Mouse (Mus musculus) left cerebral cortex, postnatal 14 days (tissue): ENCODE data around the gene Trpc7. TPM values are rescaled to one million over a fixed set of nuclear protein-coding genes. Genes with fewer than 3 reads are reported as not detected.

ENCODE experiments used
- DNase-seq, 2 experiments: peaks; one replicate each; pipeline ENCODE4 v3.0.0; 2021 to 2022; ENCODE audit warnings: low spot score in 2 of 2, mixed read lengths in 1 of 2
- intact Hi-C: fragments of 180-260 bp; cut with DNase I; formaldehyde crosslinking; loops from one replicate; pipeline ENCODE4 v1.15.1; 2025
- total RNA-seq, 2 experiments: library from RNA; stranded (reverse); gene quantifications; 2 replicates each; pipeline ENCODE4 v1.2.3; 2021

The Trpc7 gene
- total RNA-seq, 2 experiments from 2014 or later, result 2.1 to 2.8 TPM

DNA sequence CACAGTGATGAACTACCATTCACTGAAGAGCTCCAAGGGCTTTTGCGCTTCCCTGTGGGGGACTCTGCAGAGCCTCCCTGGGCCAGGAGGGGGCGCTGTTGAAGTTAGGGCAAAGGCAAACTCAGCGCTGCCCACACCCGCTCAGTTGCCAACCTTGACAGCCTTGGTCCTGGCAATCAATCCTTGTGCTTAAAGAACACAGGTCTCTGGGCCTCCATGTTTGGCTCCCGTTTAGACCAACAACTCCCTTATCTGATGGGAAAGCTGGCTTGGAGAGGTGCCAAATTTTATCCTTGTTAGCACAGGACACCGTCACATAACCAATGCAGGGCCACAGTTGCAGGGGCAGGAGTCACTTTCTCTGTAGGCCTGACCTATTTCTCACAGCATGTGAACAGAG, 139.9 kb downstream of the Trpc7 start:
- DNase-seq, result no peak
- intact Hi-C loops, result loop anchor here (10.0 kb wide), 1 partner anchor 281 kb away; no protein-coding TSS in a partner anchor

DNA sequence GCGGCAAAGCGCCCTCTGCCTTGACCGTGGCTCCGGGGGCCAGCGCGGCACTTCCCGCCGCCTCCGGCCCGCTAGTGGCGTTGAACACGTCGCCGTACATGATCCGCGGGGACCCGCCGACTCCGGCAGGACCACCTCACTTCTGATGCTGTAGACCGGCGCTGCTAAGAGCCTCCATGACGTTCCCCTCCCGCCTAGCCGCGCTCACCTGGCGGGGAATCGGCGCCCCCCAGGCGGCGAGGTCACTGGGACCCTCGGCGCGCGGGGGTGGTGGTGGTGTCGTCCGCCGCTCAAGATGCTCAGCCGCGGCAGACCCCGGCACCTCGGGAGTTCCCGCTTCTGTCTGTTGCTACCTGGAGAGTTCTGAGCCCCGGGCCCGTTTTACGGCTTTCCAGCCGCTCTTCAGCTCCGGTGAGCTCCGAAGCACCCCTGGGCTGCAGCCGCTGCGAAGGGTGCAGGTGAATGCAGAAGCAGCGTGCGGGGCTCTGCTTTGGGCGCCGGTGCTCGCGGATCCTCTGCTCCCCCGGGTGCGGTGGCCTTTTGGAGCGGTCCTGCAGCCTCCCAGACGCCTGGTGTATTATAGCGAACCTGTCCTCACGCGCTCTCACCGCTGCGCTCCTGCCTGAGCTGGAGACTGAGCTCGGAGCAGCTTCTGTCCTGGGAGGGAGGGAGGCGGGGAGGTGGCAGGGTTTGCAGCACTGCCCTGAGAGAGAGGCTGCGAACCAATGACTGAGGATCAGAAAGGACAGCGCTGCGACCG, 142.4 kb downstream of the Trpc7 start, which contains the start of gene Gm45623:
Gm45623 (minus strand) TSS at position 636 of the 760 bp plus-strand sequence.
- no peak for DNase-seq
- intact Hi-C loops, result loop anchor here (10.0 kb wide), 1 partner anchor 279 kb away; no protein-coding TSS in a partner anchor

DNA sequence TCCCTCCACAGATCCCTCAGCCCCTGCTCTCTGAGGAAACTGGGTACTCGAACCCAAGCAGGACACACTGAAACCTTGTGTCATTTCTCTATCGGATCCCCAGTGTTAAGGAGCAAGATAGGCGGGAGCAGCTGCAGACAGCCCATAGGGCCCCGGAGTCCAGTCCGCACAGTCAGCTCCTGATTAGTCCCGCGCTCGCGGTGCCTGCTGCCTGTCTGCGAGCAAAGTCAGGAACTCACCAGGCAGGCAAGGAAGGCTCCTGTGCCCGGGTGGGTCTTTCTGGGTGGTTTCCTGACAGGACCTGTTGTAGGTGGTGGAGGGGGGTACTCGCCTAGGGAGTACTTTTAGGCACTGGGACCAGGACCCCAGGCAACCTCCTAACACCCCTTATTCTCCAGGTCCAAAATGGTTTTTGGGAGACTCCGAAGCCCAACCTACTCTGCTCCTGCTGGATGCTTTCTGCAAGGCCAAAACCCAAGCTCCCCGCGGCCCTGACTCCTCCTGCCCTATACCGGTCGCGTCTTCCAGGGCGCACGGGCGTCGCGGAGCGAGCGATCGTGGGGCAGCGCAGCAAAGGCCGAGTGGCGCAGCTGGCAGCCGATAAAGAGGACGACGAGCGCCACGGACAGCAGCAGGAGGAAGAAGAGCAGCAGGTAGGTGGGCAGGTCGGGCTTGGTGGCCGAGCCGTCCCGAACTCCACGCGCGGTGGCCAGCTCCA, 143.2 kb downstream of the Trpc7 start:
- intact Hi-C loops, result loop anchor here (10.0 kb wide), 1 partner anchor 278 kb away; no protein-coding TSS in a partner anchor

DNA sequence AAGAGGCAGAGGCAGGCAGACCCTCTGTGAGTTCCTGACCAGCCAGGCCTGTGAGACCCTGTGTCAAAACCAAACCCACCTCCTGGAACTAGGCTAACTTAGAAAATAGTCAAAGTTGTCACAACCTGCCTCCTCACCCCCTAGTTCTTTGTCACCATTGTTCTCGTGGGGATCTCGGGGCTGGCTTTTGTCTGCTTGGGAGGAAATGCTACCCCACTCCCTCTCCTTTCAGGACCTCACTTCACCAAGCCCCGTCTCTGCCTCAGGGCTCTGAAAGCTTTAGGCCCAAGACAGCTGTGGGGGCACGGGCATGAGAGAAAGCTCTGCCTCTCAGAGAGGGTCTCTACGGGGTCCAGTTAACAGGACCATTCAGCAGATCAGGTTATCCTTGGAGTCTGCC, 144.0 kb downstream of the Trpc7 start:
- intact Hi-C loops, result loop anchor here (10.0 kb wide), 1 partner anchor 277 kb away; no protein-coding TSS in a partner anchor
- no peak for DNase-seq

More for the DNA sequence above, 143.2 kb downstream of the Trpc7 start:
- DNase-seq, result no peak

DNA sequence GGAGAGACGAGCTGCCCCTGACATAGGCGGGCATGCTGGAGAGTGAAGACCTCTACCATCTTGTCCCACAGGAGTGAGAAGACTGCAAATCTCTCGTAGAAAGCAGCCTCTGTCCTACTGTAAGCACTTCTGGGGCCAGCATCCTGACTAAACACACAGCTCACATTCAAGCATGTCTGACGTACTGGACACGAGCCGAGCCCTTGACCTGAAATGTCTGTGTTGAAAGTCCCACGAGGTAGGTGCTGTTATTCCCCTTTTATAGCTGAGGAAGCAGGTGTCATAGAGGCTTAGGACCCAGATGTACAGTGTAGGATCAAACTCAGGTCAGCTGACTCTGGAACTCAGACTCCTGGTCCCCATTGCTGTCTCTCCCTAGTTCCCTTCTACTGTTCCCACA, 146.4 kb downstream of the Trpc7 start:
- intact Hi-C loops, result no loop called here
- DNase-seq, result no peak

DNA sequence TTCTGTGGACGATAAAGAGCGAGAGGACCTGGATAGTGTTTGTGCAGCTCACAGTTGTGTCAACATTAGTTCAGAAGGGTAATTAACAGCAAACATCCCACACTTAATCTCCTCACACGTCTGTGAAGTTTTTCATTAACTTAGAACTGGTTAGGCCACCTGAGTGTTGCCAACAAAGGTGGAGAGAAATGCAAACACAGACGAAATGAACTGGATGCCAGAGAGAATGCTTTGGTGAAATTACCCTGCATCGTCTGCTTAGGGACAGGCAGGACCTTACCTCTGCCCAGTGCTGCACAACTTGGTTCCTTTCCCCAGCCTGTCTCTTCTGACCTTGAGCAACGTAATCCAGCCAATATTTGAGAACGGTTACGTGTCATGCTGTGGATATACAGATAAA, 148.2 kb downstream of the Trpc7 start:
- DNase-seq, result no peak
- intact Hi-C loops, result no loop called here

DNA sequence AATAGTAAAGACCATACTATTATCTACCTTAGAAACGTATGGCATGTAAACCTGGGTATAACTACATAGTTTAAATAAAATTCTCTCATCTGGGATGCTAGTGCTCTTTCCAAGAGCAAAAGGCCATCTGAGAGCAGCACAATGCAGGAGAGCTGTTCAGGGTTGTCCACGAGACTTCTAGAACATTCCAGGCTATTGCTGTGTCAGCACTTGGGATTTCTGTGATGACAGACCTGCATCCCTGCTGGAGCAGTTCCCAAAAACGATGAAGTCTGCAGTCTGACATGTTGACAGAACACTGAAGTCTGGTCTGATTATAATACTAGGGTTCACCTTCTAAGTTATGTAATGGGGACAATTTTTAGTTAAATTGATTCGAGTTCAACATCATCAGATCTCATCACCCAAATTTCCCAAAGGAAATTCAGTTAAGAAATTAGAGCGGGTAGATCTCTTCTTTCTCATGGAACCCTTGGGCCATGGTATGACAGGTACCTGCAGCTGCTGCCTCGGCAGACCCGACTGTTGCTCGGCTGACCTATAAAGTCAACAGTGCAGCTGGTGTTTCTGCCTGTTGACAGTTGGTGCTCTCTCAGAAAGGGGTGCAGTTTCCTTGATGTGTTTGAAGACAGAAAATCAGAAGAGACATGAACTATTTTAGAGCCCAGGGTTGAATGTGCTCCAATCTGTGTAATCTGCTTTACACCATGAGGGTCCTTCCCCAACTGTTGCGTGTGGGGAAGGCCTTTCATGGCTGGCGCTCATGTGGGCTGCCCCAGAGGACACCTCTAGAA, 148.9 kb downstream of the Trpc7 start:
- intact Hi-C loops, result no loop called here
- DNase-seq, result no peak

DNA sequence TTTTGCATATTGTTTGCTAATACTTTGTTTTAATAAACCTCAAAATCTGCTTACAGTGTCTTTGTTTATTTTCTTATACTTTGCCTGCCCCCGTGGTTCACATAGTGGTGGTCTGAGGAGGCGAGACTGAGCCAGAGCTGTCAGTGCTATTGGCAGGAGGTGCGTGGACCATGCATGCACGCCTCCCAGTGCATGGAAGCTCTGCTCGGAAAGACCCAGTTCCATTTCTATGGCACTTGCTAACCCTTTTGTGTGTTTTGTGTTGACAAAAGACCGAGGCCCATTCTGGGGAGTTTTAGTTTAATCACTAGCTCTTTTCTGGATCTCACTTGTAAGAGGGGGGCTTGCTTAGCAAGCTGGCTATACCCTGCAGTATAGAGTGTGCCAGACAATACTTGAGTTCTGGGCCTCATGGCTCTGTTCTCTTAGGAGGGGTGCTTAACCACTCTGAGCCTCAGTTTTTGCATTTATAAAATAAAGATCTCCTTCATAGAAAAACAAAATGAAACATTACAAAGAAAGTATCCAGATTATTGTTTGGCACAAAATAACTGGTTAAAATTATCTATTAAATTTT, 153.4 kb downstream of the Trpc7 start:
- intact Hi-C loops, result no loop called here
- DNase-seq, result no peak

DNA sequence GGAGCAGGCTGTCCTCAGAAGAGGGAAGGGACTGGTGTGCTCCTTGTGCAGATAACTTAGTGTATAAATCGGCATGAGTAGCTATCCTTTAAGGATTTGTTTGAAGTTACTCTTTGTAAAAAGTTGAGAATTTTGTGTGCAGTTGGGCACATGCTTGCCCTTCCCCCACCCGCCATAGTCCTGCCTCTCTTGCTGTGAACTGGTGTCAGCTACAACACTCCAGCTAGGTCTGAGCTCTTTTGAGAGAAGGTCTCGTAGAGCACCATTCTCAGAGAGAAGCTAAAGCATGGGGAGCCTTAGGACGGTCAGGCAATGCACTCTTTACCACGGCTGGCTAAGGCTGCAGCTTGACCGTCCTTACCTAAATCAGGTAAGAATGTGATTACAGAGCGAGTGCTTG, 154.1 kb downstream of the Trpc7 start:
- intact Hi-C loops, result no loop called here
- DNase-seq, result no peak

DNA sequence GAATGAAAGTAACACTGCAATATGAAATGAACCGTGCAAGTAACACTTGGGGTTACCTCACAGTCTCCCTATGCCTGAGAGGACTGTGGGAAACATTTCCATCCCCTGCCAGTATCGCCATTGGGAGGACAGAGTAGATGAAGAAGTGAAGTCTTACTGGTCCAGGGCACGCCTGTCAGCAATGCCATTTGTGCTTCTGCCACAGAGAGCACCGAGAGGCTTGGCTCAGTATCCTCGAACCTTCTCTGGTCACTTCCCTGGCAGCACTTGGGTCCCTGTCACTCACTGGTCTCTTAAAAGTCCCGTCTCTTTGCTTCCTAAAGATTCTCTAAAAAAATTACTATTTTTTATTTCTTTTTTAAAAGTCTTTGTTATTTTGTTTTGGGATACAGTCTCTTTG, 155.3 kb downstream of the Trpc7 start:
- DNase-seq, result no peak

DNA sequence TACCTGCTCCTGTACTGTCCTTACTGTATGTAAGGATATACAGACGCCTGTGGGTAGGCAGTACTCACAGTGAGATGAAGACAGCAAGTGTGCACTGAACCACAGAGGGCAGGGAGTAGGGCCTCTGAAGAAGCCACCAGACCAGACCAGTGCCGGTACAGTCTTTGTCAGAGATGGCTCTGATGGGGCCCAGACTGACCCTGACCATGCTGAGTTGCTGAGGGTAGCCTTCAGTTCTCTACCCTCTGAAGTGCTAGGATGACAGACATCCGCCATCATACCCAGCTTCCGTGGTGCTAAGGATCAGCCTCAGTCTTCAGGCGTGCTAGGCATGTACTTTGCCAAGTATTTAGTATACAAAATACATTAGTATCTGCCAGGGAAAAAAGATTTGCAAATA, 156.2 kb downstream of the Trpc7 start:
- intact Hi-C loops, result loop anchor here (5.0 kb wide), 2 partner anchors 82 to 177 kb away; no protein-coding TSS in a partner anchor

More for the DNA sequence above, 155.3 kb downstream of the Trpc7 start:
- intact Hi-C loops, result no loop called here

DNA sequence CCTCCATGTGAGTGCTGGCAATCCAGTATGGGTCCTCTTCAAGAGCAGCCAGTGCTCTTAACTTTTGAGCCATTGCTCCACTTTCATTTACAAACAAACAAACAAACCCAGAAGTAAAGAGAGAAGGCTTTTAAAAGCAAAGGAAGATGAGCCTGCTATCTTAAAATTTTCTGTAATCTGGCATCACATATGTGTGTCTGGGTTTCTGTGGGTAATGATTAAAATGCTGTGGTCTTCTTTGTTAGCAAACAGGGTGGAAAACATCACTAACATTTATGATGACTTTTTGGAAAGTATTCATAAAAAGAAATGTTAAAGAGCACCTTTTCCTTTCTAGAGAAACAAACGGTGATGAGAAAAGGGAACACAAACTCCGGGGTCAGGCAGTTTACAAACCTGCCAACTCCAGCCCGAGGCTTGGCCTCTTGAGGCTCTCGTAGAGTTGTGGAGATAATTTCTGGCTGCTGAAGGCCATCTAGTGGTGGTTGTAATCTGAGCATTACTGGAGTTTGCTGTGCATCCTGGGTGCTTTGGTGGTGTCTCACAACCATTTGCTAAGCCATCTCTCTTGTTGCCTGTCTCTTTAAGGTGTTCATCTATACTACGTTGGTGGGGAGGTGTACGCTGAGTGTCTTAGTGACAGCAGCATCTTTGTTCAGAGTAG, 160.4 kb downstream of the Trpc7 start:
- DNase-seq, result peak; percentile 55 to 62
- intact Hi-C loops, result loop anchor here (5.0 kb wide), 2 partner anchors 78 to 173 kb away; no protein-coding TSS in a partner anchor

More for the DNA sequence above, 156.2 kb downstream of the Trpc7 start:
- DNase-seq, result no peak

DNA sequence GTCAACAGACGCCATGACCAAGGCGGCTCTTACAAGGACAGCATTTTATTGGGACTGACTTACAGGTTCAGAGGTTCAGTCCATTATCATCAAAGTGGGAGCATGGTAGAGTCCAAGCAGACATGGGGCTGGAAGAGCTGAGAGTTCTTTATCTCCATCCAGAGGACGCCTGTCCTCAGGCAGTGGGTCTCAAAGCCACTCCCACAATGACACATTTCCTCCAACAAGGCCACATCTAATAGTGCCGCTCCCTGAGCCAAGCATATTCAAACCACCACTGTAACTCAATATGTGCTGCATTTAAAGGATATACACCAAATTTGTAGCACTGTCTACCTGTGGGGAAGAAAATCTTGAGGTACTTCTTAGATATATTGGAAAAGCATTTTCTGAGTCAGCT, 161.2 kb downstream of the Trpc7 start:
- intact Hi-C loops, result loop anchor here (5.0 kb wide), 2 partner anchors 77 to 172 kb away; no protein-coding TSS in a partner anchor
- no peak for DNase-seq

DNA sequence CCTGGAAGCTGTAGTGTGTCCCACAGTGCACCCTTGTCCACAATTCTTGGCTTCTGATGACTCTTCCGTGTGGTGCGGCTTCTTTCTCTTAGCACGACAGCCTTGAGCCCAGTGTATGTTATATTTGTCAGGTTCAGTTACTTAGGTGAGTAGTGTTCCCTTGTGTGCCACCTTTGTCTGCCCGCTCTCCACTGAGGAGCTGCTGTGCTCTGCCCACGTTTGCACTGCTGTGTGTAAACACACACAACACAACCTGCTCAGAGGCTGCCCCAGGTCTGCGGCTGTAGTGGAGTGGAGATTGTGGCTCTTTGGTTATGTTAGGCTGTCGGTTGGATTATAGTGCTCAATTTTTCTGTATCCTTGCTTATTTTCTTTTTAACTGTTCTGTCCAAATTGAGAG, 166.7 kb downstream of the Trpc7 start:
- intact Hi-C loops, result no loop called here
- no peak for DNase-seq

DNA sequence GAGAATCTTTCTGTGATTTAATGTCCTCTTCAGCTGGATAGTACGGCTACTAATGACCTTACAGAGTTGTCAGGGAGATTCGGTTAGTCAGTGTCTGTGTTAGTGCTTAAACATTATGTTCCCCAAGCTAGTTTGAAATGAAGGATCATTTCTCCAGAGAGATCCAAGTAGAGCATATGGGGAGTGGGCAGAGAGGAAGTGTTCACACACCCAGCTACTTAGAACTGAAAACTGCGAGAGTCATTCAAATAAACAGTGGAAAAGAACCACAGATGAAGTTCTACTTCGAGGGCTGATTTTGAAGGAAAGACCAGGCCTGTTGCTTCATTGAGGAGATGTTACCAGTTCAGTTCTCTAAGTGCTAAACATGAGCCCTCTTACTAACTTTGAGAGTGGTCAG, 169.2 kb downstream of the Trpc7 start:
- DNase-seq, result peak; percentile 11 to 54
- intact Hi-C loops, result no loop called here
